Mouse (Mus musculus): ENCODE results near the gene Trim7.

Trim7 gene

DNA sequence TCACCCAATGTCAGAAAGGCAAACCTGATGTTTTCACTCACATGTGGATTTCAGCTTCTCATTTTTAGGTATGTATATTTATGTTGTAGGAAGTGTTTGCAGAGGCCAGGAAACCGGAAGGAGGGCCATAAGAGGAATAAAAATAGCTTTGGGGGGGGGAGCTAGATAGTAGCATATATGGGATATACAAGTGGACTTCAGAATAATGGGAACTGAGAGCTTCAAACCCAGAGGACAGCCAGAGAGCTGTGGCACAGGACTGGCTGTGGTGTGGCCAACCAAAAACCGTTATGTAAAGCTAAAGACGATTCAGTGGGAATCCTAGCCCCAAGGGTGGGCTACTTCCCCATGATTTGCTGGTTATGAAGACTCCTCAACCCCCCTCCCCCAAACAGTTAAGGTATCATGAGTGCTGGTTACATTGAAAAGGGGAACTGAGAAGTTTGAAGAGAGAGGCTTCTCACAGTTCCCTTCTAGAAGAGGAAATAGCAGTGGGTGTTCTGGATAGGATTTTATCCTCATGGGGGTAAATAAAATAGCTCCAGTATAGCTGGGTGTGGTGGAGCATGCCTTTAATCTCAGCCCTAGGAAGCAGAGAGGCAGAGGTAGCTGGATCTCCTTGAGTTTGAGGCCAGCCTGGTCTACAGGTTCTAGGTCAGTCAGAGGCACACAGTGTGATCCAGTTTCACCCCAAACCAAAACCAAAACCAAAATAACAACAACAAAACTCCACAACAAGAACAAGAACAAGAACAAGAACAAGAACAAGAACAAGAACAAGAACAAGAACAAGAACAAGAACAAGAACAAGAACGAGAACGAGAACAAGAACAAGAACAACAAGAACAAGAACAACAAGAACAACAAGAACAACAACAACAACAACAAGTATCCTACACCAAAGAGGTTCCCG is 75.0 kb downstream of the Trim7 start:
- DNase-seq (ENCODE audit: low spot score in 2 of 2) = peak in 1 of 2 experiments; percentile 43

DNA sequence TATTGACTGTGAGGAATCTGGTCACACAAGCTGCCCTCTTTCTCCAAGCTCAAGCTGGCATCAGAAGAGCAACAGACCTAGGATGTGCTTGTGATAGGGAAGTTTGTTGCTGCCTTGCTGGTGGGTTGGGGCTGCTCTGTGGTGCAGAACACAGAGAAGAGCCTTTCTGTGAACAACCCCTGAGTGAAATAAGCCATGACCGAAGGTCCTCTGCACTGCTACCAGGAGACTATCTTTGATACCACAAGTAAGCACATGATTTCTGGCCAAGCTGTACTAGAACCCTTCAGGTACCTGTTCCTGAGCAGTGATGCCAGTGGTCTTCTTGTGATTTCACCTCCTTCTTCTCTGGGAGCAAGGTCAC is 75.6 kb downstream of the Trim7 start:
- DNase-seq (ENCODE audit: low spot score in 2 of 2) = peak in 1 of 2 experiments; percentile 32

Data from natural killer cell, adult 2 months (primary cell).